Mouse (Mus musculus) cerebellum, adult 18-20 months (tissue): Measurements from ENCODE around the gene Fbxo22.
"Not testable (repeated sequence)": the region's sequence is repeated elsewhere in the genome, so short reads cannot be mapped to it uniquely, and the experiment has no call there.

Source experiments
- DNase-seq, 2 experiments: peaks; one replicate each; pipeline ENCODE4 v3.0.0; 2021

Gene Fbxo22

GRCm38 (mm10) chr9:55240852-55241251 lies 32.1 kb downstream of the Fbxo22 start:
- DNase-seq, result no peak

GRCm38 (mm10) chr9:55241863-55242685 lies 33.3 kb downstream of the Fbxo22 start:
- peak; percentile 34 to 43 for DNase-seq

DNA sequence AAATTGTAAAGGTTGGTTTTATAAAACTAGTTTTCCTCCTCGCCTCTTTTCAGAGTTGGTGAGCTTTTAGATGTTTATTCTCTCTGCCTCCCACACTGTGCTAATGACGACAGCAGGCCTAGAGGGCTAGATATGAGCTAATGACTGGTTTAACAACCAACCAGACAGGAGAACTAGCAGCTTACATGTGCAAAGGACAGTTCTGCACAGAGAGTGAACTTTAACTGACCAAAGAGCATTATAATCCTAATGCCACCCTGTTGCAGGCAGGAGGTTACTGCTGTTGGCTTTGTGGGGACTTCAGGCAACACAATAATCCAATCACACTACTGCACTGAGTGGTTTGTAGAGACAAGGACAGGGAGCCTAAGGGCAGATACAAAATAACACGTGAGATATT lies 34.6 kb downstream of the Fbxo22 start:
- DNase-seq, result no peak

DNA sequence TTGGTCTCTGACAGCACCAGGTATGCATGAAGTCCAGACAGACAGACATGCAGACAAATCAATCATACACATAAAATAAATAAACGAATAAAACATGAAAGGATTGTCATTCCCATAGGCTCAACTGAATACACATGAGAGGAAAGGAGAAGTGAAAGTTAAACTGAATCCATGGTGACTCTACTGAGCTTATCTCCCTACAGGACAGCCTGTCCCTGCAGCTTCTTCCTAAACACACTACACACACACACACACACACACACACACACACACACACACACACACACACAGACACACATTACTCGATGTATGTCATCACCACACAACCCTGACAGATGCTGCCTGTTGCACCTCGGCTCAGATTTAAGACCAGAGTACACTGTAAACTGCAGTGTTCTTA lies 35.4 kb downstream of the Fbxo22 start:
- DNase-seq, result no peak

DNA sequence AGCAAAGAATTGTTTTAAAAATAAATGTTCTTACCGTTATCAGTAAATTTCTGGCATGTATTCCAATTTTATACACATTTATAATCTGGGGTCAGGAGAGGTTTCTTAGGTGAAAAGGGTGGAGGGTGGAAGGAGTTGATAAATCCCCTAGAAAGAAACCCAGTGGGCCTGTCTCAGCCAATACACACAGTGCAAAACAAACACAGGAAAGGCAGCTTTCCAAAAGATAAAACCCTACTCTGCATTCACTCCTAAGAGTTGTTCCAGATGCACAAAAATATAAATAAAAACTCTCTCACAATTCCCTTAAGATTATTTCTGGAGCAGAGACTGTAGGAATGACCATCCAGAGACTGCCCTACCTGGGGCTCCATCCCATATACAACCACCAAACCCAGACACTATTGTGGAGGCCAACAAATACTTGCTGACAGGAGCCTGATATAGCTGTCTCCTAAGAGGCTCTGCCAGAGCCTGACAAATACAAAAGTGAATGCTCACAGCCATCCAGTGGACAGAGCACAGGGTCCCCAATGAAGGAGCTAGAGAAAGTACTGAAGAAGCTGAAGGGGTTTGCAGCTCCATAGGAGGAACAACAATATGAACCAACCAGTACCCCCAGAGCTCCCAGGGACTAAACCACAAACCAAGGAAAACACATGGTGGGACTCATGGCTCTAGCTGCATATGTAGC lies 36.5 kb downstream of the Fbxo22 start:
- not testable (repeated sequence) for DNase-seq

GRCm38 (mm10) chr9:55246440-55246839 lies 37.7 kb downstream of the Fbxo22 start:
- DNase-seq, result no peak

GRCm38 (mm10) chr9:55246918-55247317 lies 38.2 kb downstream of the Fbxo22 start:
- no peak for DNase-seq

GRCm38 (mm10) chr9:55248465-55248864 lies 39.7 kb downstream of the Fbxo22 start:
- DNase-seq, result no peak

GRCm38 (mm10) chr9:55250595-55251247 lies 42.0 kb downstream of the Fbxo22 start:
- DNase-seq, result no peak

DNA sequence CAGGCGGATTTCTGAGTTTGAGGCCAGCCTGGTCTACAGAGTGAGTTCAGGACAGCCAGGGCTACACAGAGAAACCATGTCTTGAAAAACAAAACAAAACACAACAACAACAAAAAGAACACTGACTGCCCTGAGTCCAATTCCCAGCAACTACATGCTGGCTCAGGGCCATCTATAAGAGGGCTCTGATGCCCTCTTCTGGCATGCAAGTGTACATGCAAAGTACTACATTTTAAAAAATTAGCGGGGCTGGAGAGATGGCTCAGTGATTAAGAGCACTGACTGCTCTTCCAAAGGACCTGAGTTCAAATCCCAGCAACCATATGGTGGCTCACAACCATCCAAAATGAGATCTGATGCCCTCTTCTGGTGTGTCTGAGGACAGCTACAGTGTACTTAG lies 43.4 kb downstream of the Fbxo22 start:
- not testable (repeated sequence) for DNase-seq

- no peak for DNase-seq
Observed at GRCm38 (mm10) chr9:55253849-55254248, 45.1 kb downstream of the Fbxo22 start.

- DNase-seq, result no peak
Observed at GRCm38 (mm10) chr9:55255056-55255455, 46.3 kb downstream of the Fbxo22 start.

GRCm38 (mm10) chr9:55255604-55256003 lies 46.9 kb downstream of the Fbxo22 start:
- no peak for DNase-seq

GRCm38 (mm10) chr9:55257105-55257504 lies 48.4 kb downstream of the Fbxo22 start:
- DNase-seq, result no peak

- DNase-seq, result no peak
Observed at GRCm38 (mm10) chr9:55259741-55260140, 51.0 kb downstream of the Fbxo22 start.

DNA sequence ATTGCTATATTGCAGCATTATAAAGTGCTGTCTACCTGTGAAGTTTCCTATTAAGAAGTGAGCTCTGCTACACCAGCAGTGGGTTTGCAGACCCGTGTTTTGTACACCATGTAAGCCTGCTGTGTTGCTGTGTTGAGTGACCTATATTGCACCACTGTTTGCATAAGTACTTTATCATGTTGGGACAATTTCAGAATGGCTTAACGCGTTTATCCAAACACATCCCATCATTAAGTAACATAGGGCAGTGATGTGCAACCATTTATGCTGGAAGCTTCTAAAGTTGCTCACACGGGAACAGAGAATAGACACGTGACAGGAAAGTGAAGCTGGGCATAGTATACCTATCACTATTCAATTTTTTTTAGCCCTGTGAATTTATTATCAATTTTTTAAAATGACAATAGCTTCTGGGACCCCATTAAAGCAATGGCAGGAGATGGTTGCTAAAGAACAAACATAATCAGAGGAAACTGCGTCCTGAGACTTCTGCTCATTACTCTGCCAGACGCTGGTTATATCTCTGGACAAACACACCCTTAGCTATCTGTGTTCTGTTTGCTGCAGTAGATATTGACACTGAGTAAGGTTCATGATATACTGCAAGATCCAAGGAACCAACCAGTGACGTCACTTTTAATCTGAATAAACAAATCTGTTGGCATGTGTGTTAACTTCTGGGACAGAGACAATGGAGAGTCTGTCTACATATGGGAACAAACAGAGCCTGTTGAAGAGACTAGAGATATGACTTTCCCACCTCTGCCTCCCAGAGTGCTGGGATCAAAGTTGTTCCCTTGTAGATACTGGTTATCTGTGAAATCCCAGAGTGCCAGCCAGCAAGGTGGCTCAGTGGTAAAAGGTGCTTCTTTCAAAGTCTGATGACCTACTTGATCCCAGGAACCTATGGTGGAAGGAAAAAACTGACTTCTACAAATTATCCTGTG lies 55.9 kb downstream of the Fbxo22 start:
- DNase-seq, result no peak

DNA sequence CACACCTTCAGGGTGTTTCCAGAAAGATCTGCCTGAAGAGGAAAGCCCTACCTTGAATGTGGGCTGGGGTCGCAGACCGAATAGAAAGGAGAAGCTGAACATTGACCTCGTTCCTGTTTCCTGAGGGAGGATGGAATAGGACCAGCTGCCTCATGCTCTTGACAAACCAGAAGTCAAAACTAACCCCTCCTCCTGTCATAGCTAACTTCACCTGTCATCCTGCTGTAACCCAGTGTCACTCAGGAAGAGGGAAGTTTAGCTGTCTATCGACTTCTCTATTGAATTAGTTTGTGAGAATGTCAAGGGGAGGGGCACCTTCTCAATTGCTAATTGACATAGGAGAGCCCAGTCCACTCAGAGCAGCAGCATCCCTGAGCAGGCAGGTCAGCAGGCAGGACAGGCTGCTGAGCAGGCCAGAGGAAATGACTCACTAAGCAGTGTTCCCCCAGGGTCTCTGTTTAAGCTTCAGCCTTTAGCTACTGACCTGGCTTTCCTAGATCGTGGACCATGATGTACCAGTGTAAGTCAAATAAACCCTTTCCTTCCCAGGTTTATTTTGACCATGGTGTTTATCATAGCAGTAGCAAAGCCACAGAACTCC lies 63.3 kb downstream of the Fbxo22 start:
- DNase-seq, result peak; percentile 22 to 23

- DNase-seq, result peak; percentile 80 to 91
Observed at GRCm38 (mm10) chr9:55273906-55274305, 65.2 kb downstream of the Fbxo22 start.
